Mouse (Mus musculus) thymus, adult 2 months (tissue): ENCODE measurements around the gene Dhx8. TPM values are rescaled to one million over a fixed set of nuclear protein-coding genes. Genes with fewer than 3 reads are reported as not detected.

Experiments
- DNase-seq: peaks from one replicate; pipeline ENCODE4 v3.0.0; 2021
- H3K27ac ChIP-seq: fragments of 200-500 bp; 2 replicates; pipeline ENCODE4 v1.5.1; 2012; ENCODE audit warnings: low read length, control low read depth; ENCODE audit not compliant: control insufficient read depth, insufficient read depth
- H3K27me3 ChIP-seq: fragments of 200-500 bp; 2 replicates; pipeline ENCODE4 v1.6.1; 2012; ENCODE audit warnings: mild to moderate bottlenecking, low read length, moderate library complexity, mixed read lengths; ENCODE audit not compliant: control insufficient read depth, insufficient read depth
- H3K36me3 ChIP-seq: fragments of 200-500 bp; 2 replicates; pipeline ENCODE4 v1.6.1; 2012; ENCODE audit warnings: mild to moderate bottlenecking, low read length, moderate library complexity; ENCODE audit not compliant: control insufficient read depth, insufficient read depth
- H3K4me1 ChIP-seq: fragments of 200-500 bp; replicated peaks from 2 replicates; pipeline ENCODE4 v1.6.1; 2012; ENCODE audit warnings: low read length; ENCODE audit not compliant: control insufficient read depth, insufficient read depth
- H3K4me3 ChIP-seq: fragments of 200-500 bp; 2 replicates; pipeline ENCODE4 v1.5.1; 2012; ENCODE audit warnings: mild to moderate bottlenecking, low read length, control low read depth, moderate library complexity; ENCODE audit not compliant: control insufficient read depth, insufficient read depth
- CTCF ChIP-seq: fragments of 200-500 bp; IDR thresholded peaks from 2 replicates; pipeline ENCODE4 v1.5.1; 2012; ENCODE audit warnings: mild to moderate bottlenecking, control low read depth, low read length, moderate library complexity, borderline replicate concordance; ENCODE audit not compliant: control insufficient read depth, poor library complexity, insufficient read depth; ENCODE audit errors: extremely low read depth
- POLR2A ChIP-seq: fragments of 200-500 bp; IDR thresholded peaks from 2 replicates; pipeline ENCODE4 v1.6.1; 2012; ENCODE audit warnings: mild to moderate bottlenecking, low read length, control low read depth, moderate library complexity; ENCODE audit not compliant: control insufficient read depth, poor library complexity, insufficient read depth; ENCODE audit errors: extremely low read depth
- WGBS: fragments of 180-500 bp; shearing (Covaris S2); methylation state at CpG from one replicate; pipeline ENCODE4 v1.1.7; 2018; 5-methylcytosine and 5-hydroxymethylcytosine counted together
- polyA plus RNA-seq: library from polyadenylated mRNA; depleted of rRNA; stranded (reverse); fragments of >200 nt; gene quantifications from 2 replicates; pipeline ENCODE4 v1.2.3, GENCODE M21; 2012; rRNA removed

The Dhx8 gene
- polyA plus RNA-seq, result 30.5 and 33.1 TPM in 2 replicates

DNA sequence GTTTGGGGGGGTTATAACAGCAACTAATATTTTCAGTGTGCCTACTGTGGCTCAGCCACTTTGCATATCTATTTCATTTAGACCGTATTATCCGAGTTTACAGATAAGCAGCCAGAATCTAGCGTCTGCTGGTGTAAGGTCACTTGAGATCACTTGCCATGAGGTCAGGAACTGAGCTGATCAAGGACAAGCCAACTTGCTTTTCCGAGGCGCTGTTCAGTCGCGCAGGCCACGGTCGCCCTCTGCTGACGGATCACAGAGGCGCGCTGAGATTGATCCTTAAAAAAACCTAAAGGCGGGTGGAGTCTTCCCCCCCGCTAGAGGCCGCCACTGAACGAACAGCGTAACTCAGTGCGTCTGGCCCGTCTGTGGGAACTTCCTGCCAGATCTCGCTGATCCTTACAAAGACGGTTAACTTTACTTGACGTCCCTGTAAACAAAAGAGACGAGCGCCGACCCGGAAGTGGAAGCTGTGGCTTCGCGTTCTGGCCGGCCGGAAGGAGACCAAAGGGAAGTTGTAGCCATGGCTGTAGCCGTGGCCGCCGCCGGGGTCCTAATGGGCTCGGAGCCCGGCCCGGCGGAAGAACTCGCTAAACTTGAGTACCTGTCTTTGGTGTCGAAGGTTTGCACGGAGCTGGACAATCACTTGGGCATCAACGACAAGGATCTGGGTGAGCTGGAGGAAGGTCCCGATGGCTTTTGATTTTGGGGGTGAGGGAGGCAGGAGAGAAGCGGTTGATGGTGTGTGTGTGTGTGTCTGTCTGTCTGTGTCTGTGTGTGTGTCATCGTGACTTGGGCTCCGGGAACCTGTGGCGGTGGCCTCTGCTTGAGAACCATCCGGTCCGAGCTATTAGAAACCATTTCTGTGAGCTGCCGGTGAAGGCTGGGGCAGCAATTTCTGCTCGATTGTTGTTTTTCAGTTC lies at the start of gene Dhx8:
Gene Dhx8 (plus strand): TSS at position 402 of the 923 bp plus-strand sequence.
- H3K4me1 ChIP-seq, result peaks cover 4% of the 10 kb centered on the region; the same call in 1 of the 2 replicates
- WGBS, result under 1% methylated on average over 51 of the region's 51 CpGs
- peaks cover 22% of the 10 kb centered on the region for H3K36me3 ChIP-seq
- peak within 1 kb of the TSS; percentile 81 for H3K4me3 ChIP-seq
- H3K27me3 ChIP-seq, result no peaks in the 10 kb centered on the region
- DNase-seq, result peak; percentile 96
- peak within 1 kb of the TSS; percentile 33; the same call in 1 of the 2 replicates for H3K27ac ChIP-seq
- TF ChIP-seq POLR2A, result peak; percentile 68
- TF ChIP-seq CTCF, result peak; percentile 99

DNA sequence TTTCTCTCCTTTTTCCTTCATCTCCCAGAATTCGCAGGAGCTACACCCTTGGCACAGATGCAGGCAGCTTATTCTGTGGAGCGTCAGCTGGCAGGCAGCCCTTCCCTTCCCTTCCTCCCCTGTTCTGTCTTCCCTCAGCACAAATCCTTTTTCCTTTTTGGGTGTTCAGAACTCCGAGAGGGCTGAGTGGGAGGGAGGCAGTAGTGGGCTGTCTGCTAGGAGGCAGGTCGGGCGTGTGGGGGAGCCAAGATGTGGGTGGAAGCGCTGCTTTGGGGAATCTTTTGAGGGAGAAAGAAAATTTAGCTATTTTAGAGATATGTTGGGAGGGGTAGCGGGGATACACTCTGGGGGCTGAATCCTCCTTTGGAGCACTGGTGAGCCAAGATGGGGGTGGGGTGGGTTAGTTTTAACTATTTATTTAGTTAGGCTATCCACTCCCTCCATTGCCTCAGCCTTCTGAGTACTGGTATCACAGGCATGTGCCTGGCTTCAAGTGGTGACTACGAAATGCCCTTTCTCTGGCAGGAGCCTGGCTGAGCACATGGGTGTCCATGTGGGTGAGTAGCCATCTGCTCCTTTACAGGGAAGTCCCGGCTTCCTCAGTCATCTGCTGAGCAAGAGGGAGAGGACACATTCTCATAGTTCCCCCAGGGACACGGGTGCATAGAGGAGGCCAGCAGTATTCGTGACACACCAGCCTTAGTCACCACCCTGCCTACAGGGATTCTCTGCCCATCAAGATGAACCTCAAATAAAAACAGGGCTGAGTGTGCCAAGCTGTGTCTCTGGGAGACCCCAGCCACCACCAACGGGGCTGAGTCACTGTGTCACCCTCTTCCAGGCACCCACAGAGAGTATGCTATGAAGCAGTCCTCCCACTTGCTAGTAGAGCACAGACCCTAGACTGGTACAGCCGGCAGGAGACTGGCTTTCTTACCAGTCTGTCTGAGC lies 45.1 kb upstream of the Dhx8 start:
- no peak overlapping the region for H3K27ac ChIP-seq
- 87% methylated on average over 13 of the region's 13 CpGs for WGBS
- no peak for DNase-seq

DNA sequence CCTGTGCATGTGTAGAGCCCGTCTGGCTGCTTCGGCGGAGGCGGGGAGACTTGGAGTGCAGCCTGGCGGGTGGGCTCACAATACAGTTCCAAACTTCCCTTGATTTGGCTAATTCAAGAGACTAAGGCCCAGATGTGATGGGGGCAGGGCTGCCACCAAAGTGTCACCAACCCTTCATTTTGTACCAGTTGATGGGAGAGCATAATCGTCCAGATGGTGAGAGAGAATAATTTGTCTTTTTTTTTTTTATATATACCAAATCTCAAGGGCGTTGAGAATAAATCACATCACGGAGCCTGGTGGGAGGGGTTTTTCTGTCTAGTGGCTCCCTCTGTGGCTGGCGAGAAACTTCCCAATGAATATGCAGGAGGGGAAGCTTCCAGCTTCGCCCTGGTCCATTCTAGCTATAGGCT lies 43.0 kb upstream of the Dhx8 start:
- no peaks in the 10 kb centered on the region for H3K27me3 ChIP-seq
- no peak overlapping the region for H3K27ac ChIP-seq
- no peak overlapping the region for H3K4me3 ChIP-seq
- no peaks in the 10 kb centered on the region for H3K36me3 ChIP-seq
- no peak for DNase-seq
- WGBS, result 83% methylated on average over 10 of the region's 10 CpGs
- no peak for TF ChIP-seq CTCF
- no peak for TF ChIP-seq POLR2A
- no peaks in the 10 kb centered on the region for H3K4me1 ChIP-seq

More for the DNA sequence above, 45.1 kb upstream of the Dhx8 start:
- TF ChIP-seq CTCF (no peak), POLR2A (no peak)
- Histone ChIP-seq H3K4me3 (no peak overlapping the region), H3K36me3 (no peaks in the 10 kb centered on the region), H3K27me3 (no peaks in the 10 kb centered on the region), H3K4me1 (no peaks in the 10 kb centered on the region)

DNA sequence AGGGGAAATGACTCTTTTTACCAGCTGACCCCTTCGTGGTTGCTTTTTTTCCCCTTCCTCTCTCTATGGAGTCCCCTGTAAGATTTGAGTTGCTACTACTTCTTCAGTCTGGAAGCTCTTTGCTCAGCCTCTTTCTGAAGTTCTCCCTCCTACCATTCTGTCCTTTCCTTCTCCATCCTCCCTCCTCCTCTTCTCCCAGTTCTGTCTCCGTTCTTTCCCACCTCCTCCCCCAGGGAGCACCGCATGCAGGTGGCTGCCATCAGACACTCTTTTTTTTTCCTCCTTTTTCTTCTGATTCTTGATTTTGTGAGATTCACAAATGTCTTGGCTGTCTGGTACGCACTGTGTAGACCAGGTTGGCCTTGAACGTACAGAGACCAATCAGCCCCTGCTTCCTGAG lies 42.4 kb upstream of the Dhx8 start:
- WGBS, result 74% methylated on average over 5 of the region's 5 CpGs

DNA sequence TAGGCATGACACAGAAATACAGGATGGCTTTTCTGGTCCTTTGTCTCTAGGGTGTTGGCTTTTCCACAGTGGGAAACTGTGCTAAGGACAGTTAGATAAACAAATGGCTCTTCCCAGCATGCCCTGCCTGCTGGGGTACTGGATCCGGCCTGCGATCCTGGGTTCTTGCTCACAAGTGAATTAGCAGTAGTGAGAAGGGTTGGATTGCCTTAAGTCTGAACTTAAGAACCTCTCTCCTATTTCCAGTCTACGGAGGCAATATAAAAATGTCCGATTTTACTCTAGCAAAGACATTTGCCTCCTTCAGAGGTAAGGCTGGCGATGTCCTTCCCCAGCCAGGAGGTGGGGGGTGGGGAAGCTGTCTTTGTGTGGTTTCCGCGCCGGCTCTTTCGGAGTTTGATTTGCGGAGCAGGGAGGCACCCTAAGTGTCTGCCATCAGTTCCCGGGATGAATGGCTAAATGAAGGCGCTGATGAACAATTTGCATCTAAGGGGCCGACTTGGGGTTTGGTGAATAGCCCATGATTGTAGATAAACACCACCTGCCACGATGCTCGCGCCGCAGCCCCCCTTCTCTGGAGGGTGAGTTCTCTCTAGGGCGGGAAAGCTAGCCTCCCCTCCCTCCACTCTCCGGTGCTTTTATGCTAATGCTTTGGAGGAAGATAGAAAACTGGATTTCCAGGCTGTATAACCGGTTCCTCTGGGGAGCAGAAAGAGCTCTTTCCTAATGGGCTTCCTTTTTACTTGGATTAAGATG lies 36.6 kb upstream of the Dhx8 start:
- peak overlapping the region; percentile 11; the same call in 1 of the 2 replicates for H3K4me3 ChIP-seq
- H3K27ac ChIP-seq, result no peak overlapping the region
- no peak for TF ChIP-seq CTCF
- no peak for TF ChIP-seq POLR2A
- H3K36me3 ChIP-seq, result no peaks in the 10 kb centered on the region
- DNase-seq, result peak; percentile 38
- 31% methylated on average over 20 of the region's 20 CpGs for WGBS
- no peaks in the 10 kb centered on the region for H3K27me3 ChIP-seq
- peaks cover 22% of the 10 kb centered on the region for H3K4me1 ChIP-seq

More for the DNA sequence above, 42.4 kb upstream of the Dhx8 start:
- Histone ChIP-seq H3K4me1 (no peaks in the 10 kb centered on the region), H3K4me3 (no peak overlapping the region), H3K27me3 (no peaks in the 10 kb centered on the region), H3K36me3 (no peaks in the 10 kb centered on the region), H3K27ac (no peak overlapping the region)
- TF ChIP-seq CTCF (no peak), POLR2A (no peak)
- DNase-seq, result no peak
